Mouse (Mus musculus) lung, adult 18-20 months (tissue): ENCODE measurements around the gene Hoxb6.

Experiments
- DNase-seq, 2 experiments: peaks; one replicate each; pipeline ENCODE4 v3.0.0; 2022; ENCODE audit warnings: mixed read lengths in 2 of 2

Hoxb6 gene

DNA sequence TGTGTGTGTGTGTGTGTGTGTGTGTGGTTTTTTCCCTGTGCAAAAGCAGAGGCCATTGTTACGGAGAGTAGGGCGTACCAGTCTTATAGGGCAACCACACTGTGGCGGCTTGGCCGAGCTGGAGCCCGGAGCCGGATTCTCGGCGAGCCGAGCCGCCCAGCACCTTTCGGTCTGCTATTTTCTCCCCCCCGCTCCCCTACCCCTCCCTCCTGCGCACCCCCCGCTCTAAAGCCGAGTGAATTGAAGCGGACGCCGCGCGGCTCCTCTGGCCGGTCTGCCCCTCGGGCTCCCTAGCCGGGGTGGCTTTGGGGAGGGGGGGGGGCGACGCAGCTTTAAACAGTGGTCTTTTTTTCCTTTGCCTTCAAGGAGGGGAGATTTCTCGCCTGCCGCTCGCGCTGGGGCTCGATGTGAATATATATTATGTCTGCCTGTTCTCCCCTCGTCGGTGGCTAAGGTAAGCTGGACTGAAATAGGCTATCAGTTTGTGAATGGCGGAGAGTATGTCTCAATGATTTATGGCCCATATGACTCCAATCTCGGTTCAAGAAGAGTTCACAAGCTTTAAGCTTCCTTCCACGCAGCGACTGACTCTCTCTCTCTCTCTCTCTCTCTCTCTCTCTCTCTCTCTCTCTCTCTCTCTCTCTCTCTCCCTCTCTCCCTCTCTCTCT, 48.6 kb downstream of the Hoxb6 start:
- no peak for DNase-seq

- peak; percentile 49 to 57 for DNase-seq
These were observed 49.7 kb downstream of the Hoxb6 start for GRCm38 (mm10) chr11:96341701-96342575.

GRCm38 (mm10) chr11:96342576-96342930, 50.3 kb downstream of the Hoxb6 start:
- no peak for DNase-seq

- DNase-seq, result no peak
These were observed 51.0 kb downstream of the Hoxb6 start for GRCm38 (mm10) chr11:96343206-96343745.

- DNase-seq, result no peak
These were observed 52.0 kb downstream of the Hoxb6 start for GRCm38 (mm10) chr11:96344061-96344877.

- DNase-seq, result no peak
These were observed 52.5 kb downstream of the Hoxb6 start for GRCm38 (mm10) chr11:96344878-96345159.

DNA sequence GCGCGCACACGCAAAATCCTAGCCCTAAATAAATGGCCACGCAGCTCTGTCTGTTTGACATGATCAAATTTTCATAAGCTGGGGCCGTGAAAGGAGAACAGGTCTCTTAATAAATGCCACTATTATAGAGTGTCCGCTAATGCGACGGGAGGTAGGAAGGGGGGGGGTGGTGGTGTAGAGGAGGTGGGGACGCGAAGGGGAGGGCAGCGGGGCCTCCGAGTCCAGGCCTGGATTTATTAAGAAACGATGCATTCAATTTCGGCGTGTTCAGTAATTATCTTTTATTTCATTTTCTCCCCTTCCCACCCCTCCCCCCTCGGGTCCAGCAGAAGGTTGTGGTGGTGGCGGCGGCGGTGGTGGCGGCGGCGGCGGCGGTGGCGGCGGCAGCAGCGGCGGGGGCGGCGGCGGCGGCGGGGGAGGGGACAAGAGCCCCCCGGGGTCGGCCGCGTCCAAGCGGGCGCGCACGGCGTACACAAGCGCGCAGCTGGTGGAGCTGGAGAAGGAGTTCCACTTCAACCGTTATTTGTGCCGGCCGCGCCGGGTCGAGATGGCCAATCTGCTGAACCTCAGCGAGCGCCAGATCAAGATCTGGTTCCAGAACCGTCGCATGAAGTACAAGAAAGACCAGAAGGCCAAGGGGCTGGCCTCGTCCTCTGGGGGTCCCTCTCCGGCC, 53.1 kb downstream of the Hoxb6 start:
- DNase-seq, result no peak

DNA sequence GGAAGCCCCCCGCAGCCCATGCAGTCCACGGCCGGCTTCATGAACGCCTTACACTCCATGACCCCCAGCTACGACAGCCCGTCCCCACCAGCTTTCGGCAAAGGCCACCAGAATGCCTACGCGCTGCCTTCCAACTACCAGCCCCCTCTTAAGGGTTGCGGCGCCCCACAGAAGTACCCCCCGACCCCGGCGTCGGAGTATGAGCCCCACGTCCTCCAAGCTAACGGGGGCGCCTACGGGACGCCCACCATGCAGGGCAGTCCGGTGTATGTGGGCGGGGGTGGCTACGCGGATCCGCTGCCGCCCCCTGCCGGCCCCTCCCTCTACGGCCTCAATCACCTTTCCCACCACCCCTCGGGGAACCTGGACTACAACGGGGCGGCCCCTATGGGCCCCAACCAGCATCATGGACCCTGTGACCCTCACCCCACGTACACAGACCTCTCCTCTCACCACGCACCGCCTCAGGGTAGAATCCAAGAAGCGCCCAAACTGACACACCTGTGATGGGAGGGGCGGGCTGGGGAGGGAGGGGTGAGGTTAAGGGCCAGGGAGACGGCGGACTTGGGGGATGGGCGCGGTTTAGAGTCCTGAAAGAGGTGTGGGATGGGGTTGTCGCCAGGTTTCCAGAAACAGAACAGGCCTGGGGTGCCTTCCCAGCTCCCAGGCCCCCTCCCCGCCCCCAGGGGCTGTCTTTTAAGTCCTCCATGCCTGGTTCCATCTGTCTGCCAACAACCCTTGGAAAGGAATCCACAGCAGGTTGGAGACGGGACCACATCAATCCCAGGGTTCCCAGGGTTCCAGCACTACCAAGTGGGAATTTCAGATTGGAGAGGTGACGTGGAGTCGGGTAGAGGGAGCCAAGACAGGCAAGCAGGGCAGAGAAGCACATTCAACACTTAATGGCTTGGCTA, 53.9 kb downstream of the Hoxb6 start:
- no peak for DNase-seq

- no peak for DNase-seq
These were observed 54.7 kb downstream of the Hoxb6 start for GRCm38 (mm10) chr11:96346916-96347520.

- DNase-seq, result no peak
These were observed 55.4 kb downstream of the Hoxb6 start for GRCm38 (mm10) chr11:96347717-96348116.

DNA sequence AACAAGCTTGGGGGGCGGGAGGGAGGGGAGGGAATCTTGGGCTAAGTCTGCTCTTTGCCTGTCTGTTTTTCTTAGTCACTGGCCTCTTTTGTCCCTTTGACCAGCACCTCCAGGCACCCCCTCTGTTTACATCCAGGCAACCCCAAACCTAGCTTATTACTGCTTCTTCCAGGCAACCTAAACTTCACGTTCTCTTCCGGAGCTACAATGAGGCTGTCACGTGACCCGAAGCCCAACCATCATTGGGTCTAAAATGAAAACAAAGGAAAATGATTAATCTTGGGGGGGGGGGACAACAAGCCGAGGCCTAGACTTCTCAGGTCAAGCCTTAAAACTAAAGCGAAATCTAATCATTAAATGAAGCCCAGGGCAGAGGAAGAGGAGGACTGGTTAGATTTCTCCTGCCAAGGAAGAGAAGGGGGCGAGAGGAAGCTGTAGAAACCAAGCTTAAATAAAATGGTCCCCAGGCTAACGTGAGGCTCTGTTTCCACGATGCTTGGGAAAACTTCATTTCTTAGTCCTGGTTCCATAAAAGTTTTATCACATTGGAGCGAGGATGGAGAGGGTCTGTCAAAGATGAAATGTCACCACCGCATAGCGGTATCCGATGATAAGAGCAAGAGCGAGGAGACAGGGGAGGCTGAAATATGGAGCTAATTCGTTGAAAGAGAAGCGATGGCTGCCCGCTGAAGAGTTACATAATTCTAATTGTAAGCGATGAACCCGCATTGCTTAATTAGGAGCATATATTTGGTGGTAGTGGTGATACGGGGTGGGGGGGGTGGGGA, 56.1 kb downstream of the Hoxb6 start:
- no peak for DNase-seq

DNA sequence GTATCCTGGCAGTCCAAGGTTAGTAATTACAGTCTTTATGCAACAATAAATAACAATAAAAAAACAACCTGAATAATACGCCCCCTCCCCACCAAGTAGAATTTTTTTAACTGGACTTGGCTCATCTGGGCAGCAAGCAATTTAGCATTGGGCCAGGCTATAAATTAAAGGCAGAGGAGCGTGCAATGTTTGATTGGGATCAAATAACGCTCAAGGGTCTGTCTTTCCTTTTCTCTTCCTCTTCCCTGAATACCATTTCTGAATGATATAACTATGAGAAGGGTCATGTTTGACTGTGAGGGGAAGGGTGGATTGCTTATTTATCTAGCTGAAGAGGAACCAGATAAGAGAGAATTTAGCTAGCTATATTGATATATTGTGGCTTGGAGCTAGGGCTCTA, 56.7 kb downstream of the Hoxb6 start:
- no peak for DNase-seq

GRCm38 (mm10) chr11:96349491-96350340, 57.4 kb downstream of the Hoxb6 start:
- no peak for DNase-seq

- DNase-seq, result no peak
These were observed 58.0 kb downstream of the Hoxb6 start, which contains the start of gene Hoxb2 for GRCm38 (mm10) chr11:96350341-96350624. Gene Hoxb2 (plus strand): TSS chr11:96350525.

DNA sequence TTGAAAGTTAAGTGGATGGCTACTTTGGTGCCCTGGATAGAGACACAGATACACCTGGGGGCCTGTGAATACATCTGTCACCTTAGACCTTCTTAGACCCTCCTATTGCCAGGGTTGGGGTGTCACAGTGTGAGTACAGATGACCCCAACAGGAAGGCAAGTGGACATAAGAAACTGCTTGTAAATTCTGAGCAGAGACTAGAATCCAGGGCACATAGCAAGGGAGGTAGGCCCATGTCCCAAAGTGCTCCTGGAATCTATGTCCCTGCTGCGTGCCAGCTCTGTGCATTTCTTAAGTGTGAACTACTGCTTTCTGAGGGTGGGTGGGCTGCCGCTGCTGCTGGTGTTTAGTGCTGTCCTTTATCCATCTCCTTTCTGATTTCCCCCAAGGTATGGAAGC, 58.5 kb downstream of the Hoxb6 start:
- DNase-seq, result no peak
